Mouse (Mus musculus): ENCODE results near the gene Nr5a2.

The Nr5a2 gene

GRCm38 (mm10) chr1:136960428-136961012 lies at the start of gene Nr5a2:
TSS of gene Nr5a2 (minus strand) at chr1:136960448.
- no peak for DNase-seq (ENCODE audit: low read depth, low spot score)

GRCm38 (mm10) chr1:137008726-137009239 lies 48.5 kb upstream of the Nr5a2 start:
- no peak for DNase-seq (ENCODE audit: low read depth, low spot score)

DNA sequence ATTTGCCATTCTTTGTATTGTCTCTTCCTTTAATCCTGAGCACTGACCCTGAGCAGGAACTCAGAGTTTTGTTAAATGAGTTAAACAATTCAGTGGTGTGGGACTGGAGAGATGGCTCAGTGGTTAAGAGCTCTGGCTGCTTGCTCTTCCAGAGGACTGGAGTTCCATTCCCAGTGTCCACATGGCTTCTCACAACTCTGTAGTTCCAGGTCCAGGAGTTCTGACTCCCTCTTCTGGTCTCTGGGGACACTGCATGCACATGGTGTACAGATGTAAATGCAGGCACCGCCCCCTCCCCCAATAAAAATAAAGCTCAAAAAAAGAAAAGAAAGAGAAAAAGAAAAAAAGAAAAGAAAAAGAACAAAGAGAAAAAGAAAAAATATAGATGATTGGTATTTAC lies 43.6 kb upstream of the Nr5a2 start:
- DNase-seq (ENCODE audit: low read depth, low spot score), result no peak

- no peak for DNase-seq (ENCODE audit: low read depth, low spot score)
Observed at GRCm38 (mm10) chr1:137003144-137003543, 42.9 kb upstream of the Nr5a2 start.

- no peak for DNase-seq (ENCODE audit: low read depth, low spot score)
Observed at GRCm38 (mm10) chr1:136991762-136992352, 31.6 kb upstream of the Nr5a2 start.

GRCm38 (mm10) chr1:136980253-136980893 lies 20.1 kb upstream of the Nr5a2 start:
- DNase-seq (ENCODE audit: low read depth, low spot score), result no peak

- no peak for DNase-seq (ENCODE audit: low read depth, low spot score)
Observed at GRCm38 (mm10) chr1:136977867-136978266, 17.6 kb upstream of the Nr5a2 start.

GRCm38 (mm10) chr1:136974040-136974439 lies 13.8 kb upstream of the Nr5a2 start:
- DNase-seq (ENCODE audit: low read depth, low spot score), result no peak

- DNase-seq (ENCODE audit: low read depth, low spot score), result no peak
Observed at GRCm38 (mm10) chr1:136973016-136973415, 12.8 kb upstream of the Nr5a2 start.

DNA sequence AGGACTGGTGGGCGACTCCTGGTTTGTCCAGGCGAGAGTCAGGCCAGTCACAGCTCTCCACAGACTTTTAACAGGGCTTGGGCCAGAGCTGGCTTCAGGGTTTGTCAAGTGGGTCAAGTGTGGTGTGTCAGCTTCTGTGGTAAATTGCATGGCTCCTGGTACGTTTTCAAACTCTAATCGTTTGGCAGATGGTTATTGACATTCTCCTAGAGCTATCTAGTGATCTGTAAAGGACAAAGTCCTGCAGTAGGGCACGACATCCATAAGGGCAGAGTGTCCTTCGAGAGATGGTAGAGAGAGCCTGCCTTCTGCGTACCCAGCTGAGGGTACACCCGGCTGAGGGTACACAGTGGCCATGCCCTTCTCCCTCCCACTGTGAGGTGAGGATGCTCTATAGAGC lies 10.7 kb upstream of the Nr5a2 start:
- DNase-seq (ENCODE audit: low read depth, low spot score), result no peak

- no peak for DNase-seq (ENCODE audit: low read depth, low spot score)
Observed at GRCm38 (mm10) chr1:136966728-136967386, 6.6 kb upstream of the Nr5a2 start.

- no peak for DNase-seq (ENCODE audit: low read depth, low spot score)
Observed at GRCm38 (mm10) chr1:136959491-136959890, 757 bp downstream of the Nr5a2 start.

GRCm38 (mm10) chr1:136958666-136959065 lies 1.6 kb downstream of the Nr5a2 start:
- DNase-seq (ENCODE audit: low read depth, low spot score), result no peak

- no peak for DNase-seq (ENCODE audit: low read depth, low spot score)
Observed at GRCm38 (mm10) chr1:136958185-136958584, 2.1 kb downstream of the Nr5a2 start.

DNA sequence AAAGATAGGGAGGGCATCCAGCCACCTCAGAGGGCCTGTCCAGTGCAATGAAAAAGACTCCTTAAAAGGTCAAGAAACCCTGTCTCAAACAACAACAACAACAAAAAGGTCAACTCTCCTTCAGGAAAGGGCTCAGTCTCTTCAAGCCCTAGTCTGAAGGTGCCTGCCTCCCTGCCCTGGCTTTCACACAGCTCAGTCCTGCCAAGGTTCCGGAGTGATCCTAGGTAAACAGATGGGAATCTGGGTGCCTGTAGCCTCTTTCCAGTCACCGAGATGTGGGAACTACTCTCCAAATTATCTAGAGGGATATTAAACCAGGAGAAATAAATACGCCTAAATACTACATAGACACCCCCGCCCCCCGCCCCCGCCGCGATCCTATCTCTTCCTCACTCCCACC lies 2.6 kb downstream of the Nr5a2 start:
- no peak for DNase-seq (ENCODE audit: low read depth, low spot score)

- no peak for DNase-seq (ENCODE audit: low read depth, low spot score)
Observed at GRCm38 (mm10) chr1:136954108-136954494, 6.1 kb downstream of the Nr5a2 start.

GRCm38 (mm10) chr1:136953444-136954107 lies 6.7 kb downstream of the Nr5a2 start:
- DNase-seq (ENCODE audit: low read depth, low spot score), result no peak

GRCm38 (mm10) chr1:136952609-136953311 lies 7.5 kb downstream of the Nr5a2 start:
- no peak for DNase-seq (ENCODE audit: low read depth, low spot score)

DNA sequence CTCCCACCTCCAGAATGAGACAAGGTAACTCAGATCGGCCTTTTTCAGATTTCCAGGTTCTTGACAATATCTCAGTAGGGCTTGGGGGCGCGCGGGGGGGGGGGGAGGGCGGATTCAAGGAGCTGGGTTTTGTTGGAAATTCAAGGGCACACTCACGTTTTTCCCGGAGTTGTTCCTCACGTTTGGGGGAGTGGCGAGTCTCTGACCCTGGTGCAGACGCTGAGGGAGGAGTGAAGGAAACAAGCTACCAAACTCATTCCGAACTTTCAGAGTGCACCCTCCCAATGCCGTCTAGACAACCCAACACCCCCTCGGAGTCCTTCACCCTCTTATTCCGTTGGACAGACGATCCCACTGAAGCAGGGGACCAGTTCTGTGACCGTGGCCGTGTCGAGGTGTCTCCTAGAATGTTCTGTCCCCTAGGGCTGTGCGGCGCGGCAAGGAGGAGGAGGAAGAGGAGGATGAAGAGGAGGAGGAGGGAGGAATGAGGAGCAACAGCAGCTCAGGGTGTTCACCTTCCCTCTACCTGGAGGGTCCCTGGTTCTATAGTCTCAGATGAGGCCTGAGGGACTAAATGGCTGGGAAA lies 8.2 kb downstream of the Nr5a2 start:
- no peak for DNase-seq (ENCODE audit: low read depth, low spot score)

- DNase-seq (ENCODE audit: low read depth, low spot score), result no peak
Observed at GRCm38 (mm10) chr1:136951155-136951650, 9.0 kb downstream of the Nr5a2 start.

GRCm38 (mm10) chr1:136949323-136949741 lies 10.9 kb downstream of the Nr5a2 start:
- DNase-seq (ENCODE audit: low read depth, low spot score), result no peak
